Mouse (Mus musculus) kidney, postnatal 0 days (tissue): ENCODE results near the gene Nenf. TPM values are rescaled to one million over a fixed set of nuclear protein-coding genes. Genes with fewer than 3 reads are reported as not detected.

Experiments
- ATAC-seq: fragments of 200-750 bp; cut with Nextera tagmentation; replicated peaks from 2 replicates; pipeline ENCODE4 v1.8.0; 2017; ENCODE audit warnings: low read depth, moderate number of reproducible peaks, moderate TSS enrichment, moderate library complexity; ENCODE audit not compliant: low FRiP score
- DNase-seq: peaks from one replicate; pipeline ENCODE4 v3.0.0-alpha.2; 2016; ENCODE audit warnings: low spot score
- H3K27ac ChIP-seq: fragments of 300-500 bp; sonication (generic); 2 replicates; pipeline ENCODE4 v1.5.1; 2014; ENCODE audit warnings: mild to moderate bottlenecking
- H3K27me3 ChIP-seq: fragments of 300-500 bp; sonication (generic); 2 replicates; pipeline ENCODE4 v1.6.1; 2014; ENCODE audit warnings: low read length, mixed read lengths; ENCODE audit not compliant: insufficient read depth
- H3K36me3 ChIP-seq: fragments of 300-500 bp; sonication (generic); 2 replicates; pipeline ENCODE4 v1.6.1; 2014; ENCODE audit warnings: low read length, mixed read lengths; ENCODE audit not compliant: insufficient read depth
- H3K4me1 ChIP-seq: fragments of 300-500 bp; sonication (generic); replicated peaks from 2 replicates; pipeline ENCODE4 v1.6.1; 2014; ENCODE audit warnings: antibody characterized with exemption, low read length, mixed read lengths; ENCODE audit not compliant: insufficient read depth
- H3K4me2 ChIP-seq: fragments of 300-500 bp; sonication (generic); 2 replicates; pipeline ENCODE4 v1.6.1; 2014; ENCODE audit warnings: mild to moderate bottlenecking, low read length, moderate library complexity, mixed read lengths
- H3K4me3 ChIP-seq: fragments of 300-500 bp; sonication (generic); replicated peaks from 2 replicates; pipeline ENCODE4 v1.5.1; 2014; ENCODE audit warnings: low read depth, low read length
- H3K9ac ChIP-seq: fragments of 300-500 bp; sonication (generic); 2 replicates; pipeline ENCODE4 v1.6.1; 2014; ENCODE audit warnings: low read depth, low read length
- H3K9me3 ChIP-seq: fragments of 300-500 bp; sonication (generic); replicated peaks from 2 replicates; pipeline ENCODE4 v1.6.1; 2016; ENCODE audit warnings: low read length, inconsistent platforms, mixed read lengths
- CTCF ChIP-seq: IDR thresholded peaks from 2 replicates; pipeline ENCODE4 v1.5.1; 2016; ENCODE audit warnings: antibody characterized with exemption, low read depth, mild to moderate bottlenecking, moderate library complexity
- WGBS: fragments of 180-500 bp; shearing (Covaris S2); extraction: QIAGEN DNeasy Blood & Tissue Kit; methylation state at CpG from one replicate; pipeline ENCODE4 v1.1.7; 2014; 5-methylcytosine and 5-hydroxymethylcytosine counted together
- polyA plus RNA-seq: library from polyadenylated mRNA; unstranded; fragments of >200 nt; fragmentation: Nextera tagmentation; extraction: Ambion mirVana; gene quantifications from 2 replicates; pipeline ENCODE4 v1.2.1, GENCODE M21; 2015

The Nenf gene
- polyA plus RNA-seq, 1 experiment from 2014 or later = 144 TPM

DNA sequence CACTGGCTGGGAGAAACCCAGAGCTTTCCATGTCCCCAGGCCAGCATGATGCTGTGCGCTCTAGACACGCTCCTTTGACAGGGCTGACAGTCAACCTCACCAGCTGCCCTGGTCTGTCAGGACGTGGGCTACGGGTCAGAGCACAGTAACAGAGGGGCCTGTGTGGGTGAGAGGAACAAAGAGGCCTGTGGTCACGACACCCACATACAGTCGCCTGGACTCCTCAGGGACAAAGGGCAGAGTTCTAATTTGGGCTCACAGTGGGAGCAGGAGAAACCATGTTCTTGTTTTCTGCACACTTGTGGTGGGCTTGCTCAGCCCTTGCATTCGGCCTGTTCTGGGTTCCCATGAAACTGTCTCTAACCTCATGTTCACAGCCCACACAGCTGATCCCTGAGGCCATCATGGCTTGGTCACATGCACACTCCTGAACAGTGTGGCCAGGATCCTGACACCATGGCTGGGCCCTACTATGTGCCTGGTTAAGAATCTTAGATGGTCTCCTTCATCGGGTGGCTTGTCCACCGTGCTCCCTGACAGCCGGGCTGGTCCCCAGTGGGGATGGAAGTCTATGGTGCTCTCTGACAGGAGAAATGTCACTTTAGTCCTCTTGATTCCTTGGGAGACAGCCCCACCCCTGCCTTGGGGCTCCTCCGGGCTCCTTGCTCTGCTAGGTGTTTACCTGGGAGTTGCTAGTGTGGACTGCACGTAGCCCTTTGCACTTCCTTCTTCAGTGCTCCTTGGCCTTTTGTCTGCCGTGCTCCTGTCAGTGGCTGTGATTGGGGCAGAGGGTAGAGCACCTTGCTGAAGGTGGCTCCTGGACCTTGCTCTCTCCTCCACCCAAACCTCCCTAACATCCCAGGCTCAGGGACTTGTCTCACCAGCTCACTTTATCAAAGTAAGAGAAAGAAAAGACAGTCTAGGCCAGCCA, 34.6 kb downstream of the Nenf start:
- Histone ChIP-seq H3K36me3 (no peaks in the 10 kb centered on the region), H3K4me3 (no peak overlapping the region), H3K27ac (no peak overlapping the region), H3K9ac (no peak overlapping the region), H3K27me3 (no peaks in the 10 kb centered on the region), H3K4me2 (no peak overlapping the region), H3K9me3 (no peaks in the 10 kb centered on the region), H3K4me1 (no peaks in the 10 kb centered on the region)
- WGBS = 75% methylated on average over 13 of the region's 13 CpGs
- no peak for TF ChIP-seq CTCF
- ATAC-seq (peak; percentile 38; the same call in 1 of the 2 replicates), DNase-seq (no peak)

DNA sequence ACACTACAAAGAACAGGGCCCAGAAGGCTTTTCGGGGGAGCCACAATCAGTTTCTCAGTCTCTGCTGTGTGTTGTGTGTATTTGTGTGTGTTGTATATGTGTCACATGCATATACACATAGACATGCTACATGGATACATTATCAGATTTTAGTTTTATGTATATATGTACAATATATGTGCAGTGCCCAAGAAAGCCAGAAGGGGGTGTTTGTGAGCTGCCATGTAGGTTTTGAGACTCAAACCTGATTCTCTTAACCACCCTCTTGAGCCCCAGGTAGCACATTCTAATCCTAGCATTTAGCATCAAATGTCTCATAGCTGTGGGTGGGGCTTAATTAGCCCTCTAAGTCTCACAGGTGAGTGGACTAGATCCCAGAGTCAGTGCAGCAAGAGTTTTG, 35.7 kb downstream of the Nenf start:
- Histone ChIP-seq H3K4me2 (no peak overlapping the region), H3K27ac (no peak overlapping the region), H3K4me3 (no peak overlapping the region), H3K9ac (no peak overlapping the region), H3K9me3 (no peaks in the 10 kb centered on the region), H3K36me3 (no peaks in the 10 kb centered on the region), H3K4me1 (no peaks in the 10 kb centered on the region), H3K27me3 (no peaks in the 10 kb centered on the region)
- TF ChIP-seq CTCF = peak; percentile 27; the same call in 1 of the 2 replicates
- DNase-seq (no peak), ATAC-seq (no peak)
- WGBS = 76% methylated on average over 1 of the region's 1 CpGs

DNA sequence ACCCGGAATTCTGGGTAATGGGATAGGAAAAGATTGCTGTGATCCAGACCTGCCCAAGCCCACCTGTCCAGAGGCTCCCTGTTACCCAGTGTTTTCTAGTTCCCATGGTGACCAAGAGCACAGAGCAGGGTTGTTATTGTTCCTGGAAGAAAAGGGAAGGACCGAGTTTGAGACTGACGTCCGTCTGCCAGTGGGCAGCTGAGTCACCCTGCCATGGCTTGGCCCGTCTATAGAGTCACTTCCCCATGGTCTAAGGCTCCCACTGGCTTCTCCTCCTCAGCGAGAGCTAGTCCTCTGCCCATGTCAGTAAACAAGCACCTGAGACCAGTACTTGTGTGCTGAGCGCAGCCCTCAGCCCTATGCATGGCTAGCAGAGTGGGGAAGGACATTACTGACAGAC, 36.8 kb downstream of the Nenf start:
- no peak overlapping the region for H3K4me2 ChIP-seq
- H3K4me1 ChIP-seq = no peaks in the 10 kb centered on the region
- H3K27ac ChIP-seq = no peak overlapping the region
- no peaks in the 10 kb centered on the region for H3K36me3 ChIP-seq
- TF ChIP-seq CTCF = no peak
- no peaks in the 10 kb centered on the region for H3K9me3 ChIP-seq
- 56% methylated on average over 7 of the region's 7 CpGs for WGBS
- no peak for ATAC-seq
- no peaks in the 10 kb centered on the region for H3K27me3 ChIP-seq
- DNase-seq = no peak
- H3K4me3 ChIP-seq = no peak overlapping the region
- H3K9ac ChIP-seq = no peak overlapping the region

DNA sequence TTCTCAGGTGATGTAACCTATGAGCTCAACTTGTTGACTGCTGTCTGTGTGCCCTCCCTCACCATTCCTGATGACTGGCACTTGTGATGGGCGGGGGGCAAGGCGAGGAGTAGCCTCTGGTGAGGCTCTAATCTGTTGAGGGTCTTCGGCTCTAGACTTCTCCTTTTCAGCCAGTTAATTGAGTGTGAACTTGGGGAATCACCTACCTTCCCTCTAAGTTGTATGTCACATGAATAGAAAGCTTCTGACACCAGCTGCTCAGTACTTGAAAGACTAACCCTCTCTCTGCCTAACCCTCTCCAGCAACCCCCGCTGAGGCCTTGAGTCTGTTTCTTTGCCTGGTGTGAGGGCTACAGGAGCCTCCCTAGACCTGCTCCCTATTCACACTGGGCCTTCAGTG, 39.7 kb downstream of the Nenf start:
- no peaks in the 10 kb centered on the region for H3K4me1 ChIP-seq
- no peak overlapping the region for H3K9ac ChIP-seq
- no peaks in the 10 kb centered on the region for H3K9me3 ChIP-seq
- H3K4me3 ChIP-seq = no peak overlapping the region
- no peaks in the 10 kb centered on the region for H3K27me3 ChIP-seq
- WGBS = 71% methylated on average over 4 of the region's 4 CpGs
- no peak for TF ChIP-seq CTCF
- ATAC-seq = no peak
- no peaks in the 10 kb centered on the region for H3K36me3 ChIP-seq
- H3K27ac ChIP-seq = no peak overlapping the region
- no peak overlapping the region for H3K4me2 ChIP-seq
- DNase-seq = no peak

DNA sequence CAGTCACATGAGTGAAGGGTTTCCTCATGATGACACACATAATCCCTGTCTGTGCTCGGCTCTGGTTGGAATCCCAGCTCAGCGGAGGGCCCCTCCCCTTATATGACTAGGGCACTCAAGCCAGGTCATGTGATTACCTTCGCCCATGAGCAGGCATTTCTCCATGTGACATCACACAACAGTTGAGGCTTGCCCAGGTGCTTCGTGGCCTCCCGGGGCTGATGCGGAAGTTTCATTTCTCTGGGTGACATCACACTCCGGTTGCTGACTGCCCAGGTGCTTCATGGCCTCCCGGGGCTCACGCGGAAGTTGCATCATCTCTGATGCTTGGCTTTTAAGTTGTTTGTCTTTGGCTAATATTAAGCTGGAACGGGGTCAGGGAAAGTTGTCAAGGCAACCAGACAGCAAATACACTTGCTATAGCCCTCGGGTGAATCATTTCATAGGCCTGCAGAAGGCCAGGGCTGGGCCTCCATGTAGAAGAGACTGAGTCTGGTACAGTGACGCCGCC, 40.4 kb downstream of the Nenf start:
- Histone ChIP-seq H3K27ac (no peak overlapping the region), H3K9ac (no peak overlapping the region), H3K4me2 (no peak overlapping the region), H3K4me1 (no peaks in the 10 kb centered on the region), H3K36me3 (no peaks in the 10 kb centered on the region), H3K9me3 (no peaks in the 10 kb centered on the region), H3K27me3 (no peaks in the 10 kb centered on the region), H3K4me3 (no peak overlapping the region)
- TF ChIP-seq CTCF = no peak
- DNase-seq = no peak
- WGBS = 75% methylated on average over 14 of the region's 14 CpGs
- ATAC-seq = peak; percentile 46

DNA sequence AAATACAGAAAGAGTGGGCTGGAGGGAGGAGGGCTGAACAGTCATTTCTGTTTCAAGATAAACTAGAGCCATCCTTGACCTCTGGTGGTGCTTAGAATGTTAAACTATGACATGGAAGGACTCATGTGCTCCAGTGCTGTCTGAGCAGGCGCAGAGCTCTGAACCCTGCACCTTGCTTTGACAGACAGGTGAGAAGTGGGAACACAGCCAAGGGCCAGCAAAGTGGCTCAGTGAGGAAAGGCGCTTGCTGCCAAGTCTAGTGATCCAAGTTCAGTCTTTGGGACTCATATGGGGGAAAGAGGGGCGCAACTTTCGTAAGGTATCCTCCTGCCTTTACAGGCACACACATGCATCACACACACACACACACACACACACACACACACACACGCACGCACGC, 41.8 kb downstream of the Nenf start:
- DNase-seq = no peak
- no peak overlapping the region for H3K4me2 ChIP-seq
- H3K27me3 ChIP-seq = no peaks in the 10 kb centered on the region
- no peak for ATAC-seq
- TF ChIP-seq CTCF = no peak
- no peaks in the 10 kb centered on the region for H3K9me3 ChIP-seq
- H3K4me3 ChIP-seq = no peak overlapping the region
- no peaks in the 10 kb centered on the region for H3K36me3 ChIP-seq
- no peak overlapping the region for H3K27ac ChIP-seq
- no peak overlapping the region for H3K9ac ChIP-seq
- WGBS = 87% methylated on average over 7 of the region's 7 CpGs
- no peaks in the 10 kb centered on the region for H3K4me1 ChIP-seq
